Mouse (Mus musculus): Measurements from ENCODE around the gene Cpeb3.
"Not testable (repeated sequence)": the region's sequence is repeated elsewhere in the genome, so short reads cannot be mapped to it uniquely, and the experiment has no call there.

Cpeb3 gene

GRCm38 (mm10) chr19:37156040-37156439 lies 52.4 kb downstream of the Cpeb3 start:
- no peak for DNase-seq (ENCODE audit: low spot score)

DNA sequence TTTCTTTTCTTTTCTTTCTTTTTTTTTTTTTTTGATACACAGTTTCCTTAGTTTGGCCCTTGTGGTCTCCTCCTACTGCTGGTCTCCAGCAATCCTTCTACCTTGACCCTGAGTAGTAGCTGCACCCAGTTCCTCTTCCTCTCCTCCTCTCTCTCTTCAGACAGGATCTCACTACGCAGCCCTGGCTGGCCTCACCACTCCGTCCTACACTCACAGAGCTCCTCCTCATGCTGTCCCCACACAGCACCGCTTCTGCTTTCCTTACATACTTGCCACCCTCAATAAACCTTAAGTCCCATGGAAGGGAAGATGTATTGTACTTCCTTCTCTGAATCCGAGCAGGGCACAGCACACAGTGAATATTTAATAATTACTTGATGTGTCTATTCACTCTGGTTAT lies 61.3 kb downstream of the Cpeb3 start:
- DNase-seq (ENCODE audit: low spot score): no peak

DNA sequence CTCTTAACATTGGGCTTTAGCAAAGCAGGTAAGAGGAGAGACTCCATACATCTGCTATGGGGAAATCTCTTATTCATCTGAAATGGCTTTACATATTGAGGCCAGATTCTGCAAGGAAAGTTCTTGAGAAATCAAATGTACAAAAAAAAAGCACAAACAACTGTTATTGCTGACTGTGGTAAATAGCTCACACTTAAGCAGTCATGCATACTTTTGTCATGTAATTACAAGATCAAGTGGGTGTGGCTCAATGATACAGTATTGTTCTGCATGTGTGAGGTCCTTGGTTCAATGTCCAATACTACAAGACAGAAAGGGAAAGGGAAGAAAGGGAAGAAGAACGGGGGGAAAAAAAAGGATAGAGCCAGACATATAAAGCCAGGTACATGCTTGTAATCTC lies 62.6 kb downstream of the Cpeb3 start:
- DNase-seq (ENCODE audit: low spot score): no peak

GRCm38 (mm10) chr19:37145401-37145800 lies 63.0 kb downstream of the Cpeb3 start:
- no peak for DNase-seq (ENCODE audit: low spot score)

DNA sequence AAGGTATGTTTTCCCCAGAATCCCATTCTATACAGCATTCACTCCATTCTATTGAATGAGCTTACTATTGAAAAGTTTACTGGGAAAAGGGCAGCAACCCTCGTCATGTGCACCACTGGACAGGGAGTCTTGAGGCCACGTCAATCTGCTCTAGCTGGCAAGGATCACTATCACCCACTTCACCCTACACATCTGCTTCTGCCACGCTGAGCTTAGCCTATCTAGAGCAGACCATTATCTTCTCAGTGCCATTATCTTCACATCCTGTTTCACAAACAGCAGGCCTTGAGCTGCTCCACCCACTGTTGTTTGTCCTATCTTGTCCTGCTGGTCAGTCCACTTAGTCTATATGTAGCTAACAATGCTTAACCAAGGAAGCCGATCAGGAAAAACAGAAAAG lies 66.8 kb downstream of the Cpeb3 start:
- peak; percentile 18 for DNase-seq (ENCODE audit: low spot score)

GRCm38 (mm10) chr19:37137133-37137532 lies 71.3 kb downstream of the Cpeb3 start:
- DNase-seq (ENCODE audit: low spot score): no peak

DNA sequence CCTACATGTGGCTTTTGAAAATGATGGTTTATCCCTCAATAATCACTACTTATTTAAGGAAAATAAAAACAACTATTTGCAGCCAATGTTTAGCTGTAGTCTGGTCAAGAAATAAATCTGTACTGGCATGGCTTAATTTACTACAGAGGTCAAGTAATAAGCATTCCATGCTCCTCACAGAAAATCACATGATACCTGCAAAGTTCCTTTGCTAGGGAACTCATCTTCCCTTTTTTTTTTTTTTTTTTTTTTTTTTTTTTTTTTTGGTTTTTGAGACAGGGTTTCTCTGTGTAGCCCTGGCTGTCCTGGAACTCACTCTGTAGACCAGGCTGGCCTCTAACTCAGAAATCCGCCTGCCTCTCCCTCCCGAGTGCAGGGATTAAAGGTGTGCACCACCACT lies 72.9 kb downstream of the Cpeb3 start:
- DNase-seq (ENCODE audit: low spot score): not testable (repeated sequence)

DNA sequence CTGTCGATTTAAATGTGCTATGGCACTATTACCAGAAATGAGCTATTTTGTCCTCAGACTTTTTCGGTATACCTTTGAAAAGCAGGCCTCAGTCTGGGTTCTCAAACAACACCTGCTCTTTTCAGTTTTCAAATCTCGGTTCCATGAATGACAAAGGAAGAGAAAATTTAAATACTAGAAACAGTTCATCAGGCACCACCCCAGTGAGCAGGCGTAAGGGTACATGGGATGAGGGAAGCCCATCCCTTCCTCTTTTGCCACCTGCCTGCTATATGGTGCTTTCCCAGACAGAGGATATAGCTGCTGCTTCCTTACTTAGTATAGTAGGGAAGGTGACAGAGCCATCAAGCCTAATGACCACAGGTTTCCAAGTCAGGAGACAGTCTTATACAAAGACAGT lies 74.7 kb downstream of the Cpeb3 start:
- no peak for DNase-seq (ENCODE audit: low spot score)

DNA sequence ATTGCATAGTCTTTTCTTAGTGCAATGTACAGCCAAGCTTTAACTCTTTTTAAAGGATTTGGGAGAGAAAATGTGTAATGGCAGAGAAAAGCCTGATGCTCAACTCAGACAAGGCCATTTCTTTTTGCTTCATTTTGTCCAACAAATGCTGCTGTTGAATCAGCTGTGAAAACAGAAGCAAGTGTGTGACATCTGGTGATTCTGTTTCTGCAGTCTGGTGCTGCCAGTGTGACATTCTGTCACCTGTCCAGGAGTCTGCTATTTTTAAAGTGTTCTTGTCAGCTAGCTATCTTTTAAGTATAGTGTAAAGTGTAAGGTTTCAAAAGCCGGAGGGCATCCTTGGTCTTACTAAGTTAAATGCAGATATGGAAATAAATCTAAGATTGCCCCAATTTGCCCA lies 76.7 kb downstream of the Cpeb3 start:
- DNase-seq (ENCODE audit: low spot score): no peak

DNA sequence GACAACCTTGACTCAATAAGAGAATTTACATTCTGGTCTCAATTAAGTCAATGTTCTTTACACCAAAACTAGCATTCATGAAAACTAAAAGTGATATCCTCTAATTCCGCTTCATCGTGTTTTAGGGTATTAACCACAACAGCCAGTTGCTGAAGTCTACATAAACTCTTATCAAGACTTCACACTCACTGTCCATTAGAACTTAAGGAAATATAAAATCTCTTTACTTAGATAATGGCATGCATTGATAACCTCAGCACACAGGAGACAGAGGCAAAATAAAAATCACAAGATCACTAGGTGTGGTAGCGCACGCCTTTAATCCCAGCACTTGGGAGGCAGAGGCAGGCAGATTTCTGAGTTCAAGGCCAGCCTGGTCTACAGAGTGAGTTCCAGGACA lies 79.9 kb downstream of the Cpeb3 start:
- no peak for DNase-seq (ENCODE audit: low spot score)

GRCm38 (mm10) chr19:37127018-37127567 lies 81.3 kb downstream of the Cpeb3 start:
- no peak for DNase-seq (ENCODE audit: low spot score)

DNA sequence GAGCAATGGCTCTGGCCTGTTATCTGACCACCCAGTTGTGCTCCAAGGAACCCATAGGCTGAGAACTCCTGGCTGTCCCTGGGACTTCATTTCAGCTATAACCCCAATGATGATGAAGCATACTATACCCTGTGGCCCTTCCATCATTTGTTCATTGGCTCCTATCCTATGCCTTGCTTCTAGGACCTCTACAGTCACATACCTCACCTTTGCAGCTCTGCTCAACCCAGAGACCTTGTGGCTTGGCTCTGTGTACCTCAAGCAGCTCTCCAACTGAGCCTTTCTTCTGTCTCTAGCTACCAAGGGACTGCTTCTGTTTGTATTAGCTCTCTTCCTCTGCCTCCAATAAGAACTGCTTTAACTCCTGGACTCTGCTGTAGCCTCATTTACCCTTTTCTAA lies 83.4 kb downstream of the Cpeb3 start:
- no peak for DNase-seq (ENCODE audit: low spot score)

DNA sequence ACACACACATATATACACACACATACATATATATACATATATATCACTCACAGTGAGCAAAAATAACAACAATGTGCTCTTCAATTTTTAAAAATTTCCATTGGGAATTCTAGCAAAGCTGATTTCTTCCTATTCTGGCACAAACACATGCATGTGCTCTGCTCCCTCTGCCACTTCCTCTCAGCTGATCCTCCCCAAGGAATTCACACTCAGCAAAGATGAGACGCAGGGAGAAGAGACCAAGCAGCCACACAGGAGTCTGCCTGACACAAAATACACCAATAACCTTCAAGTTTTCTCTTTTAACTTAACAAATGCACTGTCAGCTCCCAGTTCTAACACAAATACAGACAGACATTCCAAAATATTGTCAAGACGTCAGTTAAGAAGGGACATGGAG lies 89.1 kb downstream of the Cpeb3 start:
- DNase-seq (ENCODE audit: low spot score): no peak

- no peak for DNase-seq (ENCODE audit: low spot score)
Measured at GRCm38 (mm10) chr19:37115824-37116223, 92.6 kb downstream of the Cpeb3 start.

DNA sequence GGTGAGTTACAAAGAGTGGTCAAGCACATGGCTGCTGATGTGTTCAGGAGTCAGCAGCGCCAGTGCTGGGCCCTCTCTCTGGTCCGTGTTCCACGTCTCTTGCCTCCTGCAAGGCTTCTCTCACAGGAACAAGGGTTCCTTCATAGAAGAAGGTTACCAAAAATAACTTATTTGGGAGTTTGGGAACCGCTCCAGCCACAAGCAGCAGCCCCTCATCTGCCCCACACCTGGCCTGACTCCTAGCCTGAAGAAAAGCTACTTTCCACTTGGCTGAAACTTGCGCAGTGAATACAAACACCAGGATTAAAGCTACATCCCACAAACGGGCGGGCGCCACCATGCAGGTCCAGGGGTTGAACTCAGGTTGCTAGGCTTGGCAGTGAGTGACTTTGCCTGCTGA lies 93.0 kb downstream of the Cpeb3 start:
- no peak for DNase-seq (ENCODE audit: low spot score)

DNA sequence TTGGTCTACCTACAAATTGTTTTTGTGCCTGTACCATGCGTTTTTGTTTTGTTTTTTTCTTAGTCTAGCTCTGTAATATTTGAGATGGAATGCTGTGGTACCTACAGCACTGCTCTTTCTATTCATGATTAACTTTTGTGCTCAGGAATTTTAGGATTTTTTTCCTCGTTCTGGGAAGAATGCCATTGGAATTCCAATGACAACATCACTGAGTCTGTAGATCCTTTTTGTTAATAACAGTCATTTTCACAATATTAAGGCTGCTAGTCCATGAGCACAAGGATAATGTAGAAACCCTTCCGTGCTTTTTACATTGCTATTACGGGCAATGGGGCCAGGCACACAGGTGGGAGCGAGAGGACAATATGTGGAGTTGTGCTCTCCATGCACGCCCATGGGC lies 96.6 kb downstream of the Cpeb3 start:
- DNase-seq (ENCODE audit: low spot score): peak; percentile 11

- DNase-seq (ENCODE audit: low spot score): no peak
Measured at GRCm38 (mm10) chr19:37110494-37110893, 97.9 kb downstream of the Cpeb3 start.

DNA sequence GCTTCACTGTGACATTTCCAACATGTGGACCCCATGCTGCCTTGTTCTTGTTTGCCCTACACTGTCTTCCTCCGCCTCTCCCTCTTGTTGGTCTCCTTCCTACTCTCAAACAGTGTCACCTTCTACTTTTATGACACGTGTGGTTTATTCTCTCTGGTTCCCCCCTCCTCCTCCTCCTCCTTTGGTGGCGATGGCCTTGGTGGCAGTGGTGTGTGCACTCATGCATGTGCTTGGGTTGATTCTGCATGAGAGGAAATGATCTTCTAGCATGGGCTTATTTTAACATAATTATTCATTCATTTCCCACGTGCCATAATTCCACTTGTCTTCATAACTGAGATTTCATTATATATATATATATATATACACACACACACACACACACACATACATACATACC lies 98.5 kb downstream of the Cpeb3 start:
- DNase-seq (ENCODE audit: low spot score): no peak

GRCm38 (mm10) chr19:37100689-37101088 lies 107.7 kb downstream of the Cpeb3 start:
- DNase-seq (ENCODE audit: low spot score): no peak

DNA sequence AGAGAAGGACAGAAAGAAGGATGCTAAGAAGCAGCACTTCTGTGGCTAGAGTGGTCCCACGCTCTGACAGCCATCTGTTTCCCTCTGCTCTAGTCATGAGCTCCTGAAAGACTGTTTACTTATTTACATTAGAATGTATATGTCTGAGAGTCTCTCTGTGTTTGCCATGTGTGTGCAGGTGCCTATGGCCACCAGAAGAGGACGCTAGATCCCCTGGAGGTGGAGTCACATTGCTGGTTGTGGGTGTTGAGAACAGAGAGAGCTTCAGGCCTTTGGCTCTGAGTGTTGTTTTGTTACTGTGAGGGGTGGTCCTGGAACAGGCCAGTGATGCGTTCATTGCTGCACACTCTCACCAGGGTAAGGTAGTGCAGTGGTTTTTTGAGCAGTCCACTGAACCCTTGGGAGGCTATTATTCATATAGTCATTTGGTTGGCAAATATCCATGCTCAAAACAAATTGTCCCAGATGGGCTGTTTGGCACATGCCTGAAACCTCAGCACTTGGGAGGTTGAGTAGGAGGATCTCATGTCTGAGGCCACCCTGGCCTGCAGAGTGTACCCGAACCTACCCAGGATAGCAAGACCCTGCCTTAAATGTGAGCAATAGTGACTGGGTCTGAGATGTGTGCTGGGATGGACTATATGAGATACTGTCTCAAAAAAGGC lies 112.6 kb downstream of the Cpeb3 start:
- no peak for DNase-seq (ENCODE audit: low spot score)

GRCm38 (mm10) chr19:37093181-37093580 lies 115.2 kb downstream of the Cpeb3 start:
- DNase-seq (ENCODE audit: low spot score): no peak

GRCm38 (mm10) chr19:37090146-37091061 lies 118.0 kb downstream of the Cpeb3 start:
- DNase-seq (ENCODE audit: low spot score): no peak

DNA sequence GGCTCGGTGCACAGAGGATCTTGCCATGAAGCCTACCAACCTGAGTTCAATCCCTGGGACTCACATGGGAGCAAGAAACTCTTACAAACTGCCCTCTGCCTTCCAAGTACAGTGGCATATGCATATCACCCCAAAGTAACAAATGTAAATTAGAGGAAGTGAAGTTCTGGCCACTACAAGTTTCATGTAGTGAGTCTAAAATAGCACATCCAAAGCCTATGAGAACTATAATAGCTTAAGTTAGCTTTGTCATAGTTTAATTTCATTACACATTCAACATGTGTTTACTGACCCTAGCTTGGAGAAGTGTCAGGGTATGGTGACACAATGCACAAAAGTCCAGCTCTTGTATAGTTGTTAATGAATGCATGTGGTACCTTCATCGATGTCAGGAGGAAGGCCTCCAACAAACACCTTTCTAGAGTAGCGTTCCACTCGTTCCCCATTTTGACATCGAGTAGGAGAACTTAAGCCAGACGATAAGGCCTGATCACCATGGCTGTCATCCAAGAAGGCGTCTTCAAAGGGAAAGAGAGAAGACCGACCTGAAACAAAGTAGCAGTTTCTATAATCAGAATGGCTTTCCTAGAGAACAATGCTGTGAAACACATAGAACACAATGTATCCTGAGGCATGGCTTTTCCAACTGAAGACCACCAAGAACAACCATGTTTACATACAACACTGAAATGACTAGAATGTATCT lies 120.2 kb downstream of the Cpeb3 start:
- no peak for DNase-seq (ENCODE audit: low spot score)

Measured in lung, postnatal 25 days (tissue).